Mouse (Mus musculus) heart, postnatal 4 days (tissue): ENCODE results near the gene Bhlhe23. TPM values are rescaled to one million over a fixed set of nuclear protein-coding genes. Genes with fewer than 3 reads are reported as not detected.

Experiments
- DNase-seq: peaks from one replicate; pipeline ENCODE4 v3.0.0; 2021
- total RNA-seq, 2 experiments: library from RNA; stranded (reverse); gene quantifications; 2 replicates each; pipeline ENCODE4 v1.2.3; 2021

The Bhlhe23 gene
- not detected for total RNA-seq

DNA sequence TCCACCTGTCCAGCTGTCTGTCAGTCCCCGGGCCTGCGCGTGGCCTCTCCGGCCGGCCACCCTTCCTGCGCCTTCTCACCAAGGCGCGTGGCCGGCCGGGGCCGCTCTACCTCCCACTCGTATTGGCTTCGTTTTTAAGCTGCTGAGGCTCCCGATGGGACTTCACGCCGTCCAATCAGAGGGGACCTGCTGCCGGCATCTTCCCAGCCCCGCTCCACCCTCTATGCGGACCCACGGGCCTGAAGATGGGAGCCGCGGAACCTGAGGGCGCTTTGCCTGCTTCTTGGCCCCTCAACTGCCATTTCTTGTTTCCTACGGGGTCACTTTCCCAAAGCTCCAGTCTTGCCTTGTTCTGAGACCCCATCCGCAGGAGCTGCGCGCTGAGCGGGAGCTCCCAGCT lies at the start of gene Bhlhe23:
Gene Bhlhe23 (minus strand): TSS at position 108 of the 400 bp plus-strand sequence.
- no peak for DNase-seq

DNA sequence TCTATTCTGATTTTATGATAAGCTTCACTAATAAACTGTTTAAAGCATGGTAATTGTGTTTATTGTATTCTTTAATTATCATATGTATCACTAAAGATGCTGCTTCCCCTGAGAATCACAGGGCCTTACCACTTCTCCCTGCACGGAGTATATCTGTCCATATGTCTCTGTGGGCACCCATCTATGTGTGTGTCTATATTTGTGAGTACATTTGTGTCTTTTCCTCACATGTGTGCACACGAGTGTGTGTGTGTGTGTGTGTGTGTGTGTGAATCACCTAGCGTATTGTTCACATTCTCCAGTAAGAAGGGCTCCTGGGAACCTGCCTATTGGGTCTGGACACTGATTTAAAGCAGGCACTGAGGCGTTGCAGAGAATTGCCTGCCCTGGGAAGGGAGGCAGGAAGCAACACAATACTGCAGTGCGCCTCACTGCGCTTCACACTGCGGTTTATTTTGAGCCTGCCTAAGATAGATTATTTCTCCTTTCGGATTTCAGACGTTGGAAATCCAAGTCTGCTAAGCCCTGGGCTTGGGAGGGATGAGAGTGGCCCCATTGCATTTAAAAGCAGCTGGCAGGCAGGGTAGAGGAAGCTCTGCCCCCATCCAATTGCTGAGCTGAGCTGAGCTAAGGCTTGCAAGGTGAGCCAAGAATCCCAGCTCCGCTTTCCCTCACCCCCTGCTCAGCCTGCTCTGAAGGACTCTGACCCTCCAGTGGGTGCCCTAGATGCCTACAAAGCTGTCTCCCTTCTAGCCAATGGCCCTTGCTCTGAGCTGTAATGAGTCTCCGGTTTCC lies 48.6 kb upstream of the Bhlhe23 start:
- no peak for DNase-seq

DNA sequence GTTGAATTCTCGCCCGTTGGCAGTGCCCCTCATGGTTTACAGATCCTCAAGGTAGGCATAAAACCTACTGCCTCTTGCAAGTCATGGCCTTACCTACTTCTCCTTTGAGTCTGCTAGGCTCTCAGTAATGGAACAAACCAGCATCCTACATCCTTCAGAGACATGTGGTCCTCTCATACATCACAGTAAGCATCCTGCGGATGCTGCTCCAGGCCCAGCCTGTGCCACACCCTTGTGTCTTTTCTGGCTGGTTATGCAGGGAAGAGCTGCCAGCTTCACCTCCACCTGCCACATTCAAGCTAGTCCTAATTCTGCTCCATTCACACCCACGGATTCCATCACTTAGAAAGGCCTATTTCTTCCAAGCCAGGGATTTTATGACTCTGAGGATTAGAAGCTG lies 48.0 kb upstream of the Bhlhe23 start:
- DNase-seq, result no peak

DNA sequence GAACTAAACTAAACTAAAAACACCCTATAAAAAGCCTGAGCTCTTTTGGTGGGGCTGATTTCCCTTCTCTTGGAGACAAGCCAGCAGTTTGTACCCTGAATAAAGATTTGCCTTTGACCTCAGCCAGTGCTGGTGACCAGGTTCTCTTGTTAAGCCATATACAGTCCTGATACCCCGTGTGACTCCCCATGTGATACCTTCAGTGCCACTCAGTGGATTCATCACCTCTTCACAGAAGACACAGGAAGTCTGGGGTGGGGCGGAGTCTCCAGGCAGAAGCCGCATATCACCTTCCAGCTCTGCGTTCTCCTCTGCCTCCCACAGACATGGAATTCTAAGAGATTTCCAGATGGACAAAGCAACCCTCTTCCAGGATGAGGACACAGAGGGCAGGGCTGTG lies 47.4 kb upstream of the Bhlhe23 start:
- no peak for DNase-seq

DNA sequence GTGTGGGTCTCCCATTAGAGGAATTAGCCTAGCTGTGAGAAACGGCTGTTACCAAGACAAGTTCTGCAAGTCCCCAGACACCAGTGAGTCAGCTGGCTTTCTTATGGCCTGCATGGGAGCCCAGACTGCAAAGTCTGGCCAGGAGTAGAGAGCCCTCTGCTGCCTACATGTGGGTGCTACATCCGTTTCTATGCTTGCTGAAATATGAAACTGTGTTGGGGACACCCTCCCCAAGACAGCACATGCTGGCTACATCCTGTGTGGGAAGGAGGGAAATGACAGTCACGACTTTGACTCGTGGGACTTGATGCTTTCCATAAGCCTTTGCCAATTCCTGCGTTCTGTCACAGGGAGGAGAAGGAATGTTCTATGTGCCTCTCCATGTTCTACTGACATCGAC lies 45.8 kb upstream of the Bhlhe23 start:
- peak; percentile 58 for DNase-seq

DNA sequence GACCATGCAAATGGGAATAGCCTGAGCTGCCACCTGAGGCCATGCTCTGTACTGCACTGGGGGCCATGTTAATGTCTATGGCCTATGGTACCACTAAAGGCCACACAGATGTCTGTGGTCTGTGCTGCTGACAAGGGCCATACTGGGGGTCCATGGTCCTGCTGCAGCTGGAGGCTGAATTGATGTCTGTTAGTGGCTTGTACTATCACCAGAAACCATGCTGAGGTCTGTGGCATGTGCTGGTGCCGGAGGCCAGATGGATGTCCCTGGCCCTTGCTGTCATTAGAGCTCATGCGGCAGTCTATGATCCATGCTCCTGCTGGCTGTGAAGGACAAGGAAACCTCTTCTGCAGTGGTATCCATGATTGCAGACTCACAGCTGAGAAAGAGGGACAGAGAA lies 42.8 kb upstream of the Bhlhe23 start:
- no peak for DNase-seq

DNA sequence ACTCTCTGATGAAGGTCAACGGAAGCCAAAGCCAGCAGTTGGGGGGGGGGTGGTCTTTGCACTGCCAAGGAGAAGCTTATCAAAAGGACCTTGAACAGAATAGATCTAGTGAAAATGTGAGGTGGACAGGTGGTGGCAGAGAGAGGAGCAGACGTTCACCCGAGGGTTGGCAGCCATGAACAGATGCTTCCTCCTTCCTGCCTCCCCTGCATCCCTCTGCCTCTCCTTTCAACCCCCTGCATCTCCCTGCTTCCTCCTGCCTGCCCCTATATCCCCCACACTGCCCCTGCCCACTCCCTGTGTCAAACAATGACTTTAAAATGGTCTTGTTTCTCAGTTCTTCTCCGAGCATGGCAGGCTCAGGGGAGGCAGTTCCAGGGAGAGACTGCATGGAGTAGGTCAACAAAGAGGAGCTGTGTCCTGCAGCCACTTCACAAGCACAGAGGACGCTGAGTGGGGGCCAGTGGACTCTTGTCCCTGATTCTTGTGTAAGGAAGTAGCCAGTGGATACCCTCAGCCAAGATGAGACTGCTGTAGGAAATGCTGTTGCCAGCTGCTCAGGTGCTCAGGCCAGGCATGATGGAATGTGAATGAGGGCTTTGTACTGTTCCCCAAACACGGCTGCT lies 39.9 kb upstream of the Bhlhe23 start:
- DNase-seq, result no peak

DNA sequence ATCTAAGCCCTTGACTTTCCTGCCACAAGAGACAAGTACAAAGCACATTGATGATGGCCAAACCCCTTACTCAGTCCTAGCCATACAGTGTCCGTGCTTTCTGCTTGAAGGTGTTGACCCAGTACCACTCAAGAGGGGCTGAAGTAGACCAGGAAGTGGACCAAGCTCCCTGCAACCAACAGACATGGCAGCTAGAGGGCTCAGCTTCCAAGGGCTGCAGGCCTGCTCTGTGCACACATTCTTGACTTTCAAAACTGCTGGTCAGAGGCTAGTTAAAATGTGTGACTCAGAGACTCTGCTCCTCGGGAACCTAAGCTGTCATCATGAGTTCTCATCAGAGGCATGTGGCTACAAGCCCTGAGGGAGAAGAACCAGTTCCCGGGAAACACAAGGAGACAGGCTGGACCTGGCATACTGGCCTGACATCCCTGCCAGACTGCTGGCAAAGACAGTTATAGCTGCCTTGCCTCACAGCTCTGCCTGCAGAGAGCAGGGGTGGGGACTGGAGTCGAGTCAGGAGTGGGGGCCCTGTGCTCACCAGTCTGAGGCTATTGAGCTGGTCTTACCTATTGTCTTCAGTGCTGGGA lies 37.4 kb upstream of the Bhlhe23 start:
- no peak for DNase-seq

DNA sequence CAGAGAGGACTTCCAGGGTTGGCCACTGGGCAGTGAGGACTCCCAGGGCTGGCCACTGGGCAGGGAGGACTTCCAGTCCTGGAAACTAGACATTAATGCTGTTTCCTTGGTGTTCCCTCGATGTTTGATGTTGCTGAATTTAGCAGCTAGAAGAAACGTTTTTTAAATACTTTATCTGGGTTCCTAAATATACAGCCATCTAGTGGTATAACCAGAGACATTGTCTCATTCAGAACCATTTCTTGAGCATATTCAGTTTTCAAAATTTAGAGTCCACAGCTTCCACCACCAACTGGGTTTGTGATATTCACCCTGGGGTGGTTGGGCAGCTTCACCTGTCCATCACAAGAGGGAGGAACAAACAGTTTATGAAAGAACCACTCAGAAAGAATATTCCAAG lies 34.3 kb upstream of the Bhlhe23 start:
- DNase-seq, result no peak

DNA sequence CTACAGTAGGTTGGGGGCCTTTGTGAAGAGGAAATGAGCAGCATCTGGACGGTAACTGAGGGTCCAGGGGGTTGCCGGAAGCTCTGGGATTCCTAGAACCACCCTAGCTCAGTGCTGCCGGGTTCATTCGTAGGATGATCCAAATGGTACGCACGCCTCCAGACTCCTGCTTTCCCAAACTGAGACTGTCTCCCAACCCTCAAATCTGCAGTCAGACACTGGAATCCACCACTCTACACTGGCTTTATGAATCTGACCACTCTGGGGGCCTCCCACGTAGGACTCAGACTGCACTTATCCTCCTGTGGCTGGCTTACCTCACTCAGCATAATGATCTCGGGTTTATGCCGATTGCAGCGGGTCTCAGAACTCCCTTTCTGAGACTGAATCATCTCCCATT lies 32.8 kb upstream of the Bhlhe23 start:
- DNase-seq, result no peak

DNA sequence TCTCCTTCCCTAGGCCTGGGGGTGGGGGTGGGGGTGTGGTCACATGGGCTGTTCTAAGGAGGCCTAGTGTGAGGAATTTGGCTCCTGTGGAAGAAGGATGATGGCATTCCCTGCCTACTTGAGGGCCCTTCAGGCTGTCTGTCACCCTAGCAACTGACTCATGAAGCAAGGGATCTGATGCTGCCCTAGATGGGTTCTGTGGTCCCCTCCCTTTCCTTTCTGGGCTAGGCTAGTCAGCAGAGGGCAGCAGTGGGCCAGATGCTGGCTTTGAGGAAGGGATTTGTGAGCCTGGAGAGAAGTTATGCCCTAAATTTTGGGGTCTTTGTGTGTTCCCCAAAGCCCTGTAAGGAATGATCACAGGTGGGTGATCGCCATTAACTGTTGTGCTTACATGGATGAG lies 29.3 kb upstream of the Bhlhe23 start:
- peak; percentile 50 for DNase-seq

DNA sequence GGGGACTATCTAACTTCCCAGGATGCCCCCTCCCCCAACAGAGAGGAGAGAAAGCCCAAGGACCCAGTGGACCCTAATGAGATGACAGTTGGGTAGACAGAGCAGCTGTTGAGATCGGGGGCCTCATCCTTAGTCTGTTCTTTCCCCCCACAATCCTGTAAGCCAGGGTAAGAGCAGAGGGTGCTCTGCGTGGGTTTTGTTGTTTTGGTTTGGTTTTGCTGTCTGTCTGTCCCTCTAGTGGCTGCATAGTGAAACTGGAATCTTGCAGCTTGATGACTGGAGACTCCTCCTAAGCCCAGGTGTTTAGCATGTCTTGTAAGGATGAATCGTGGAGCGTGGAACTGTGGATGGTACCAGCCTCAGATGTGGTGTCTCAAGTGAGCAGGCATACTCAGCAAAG lies 19.3 kb upstream of the Bhlhe23 start:
- no peak for DNase-seq

DNA sequence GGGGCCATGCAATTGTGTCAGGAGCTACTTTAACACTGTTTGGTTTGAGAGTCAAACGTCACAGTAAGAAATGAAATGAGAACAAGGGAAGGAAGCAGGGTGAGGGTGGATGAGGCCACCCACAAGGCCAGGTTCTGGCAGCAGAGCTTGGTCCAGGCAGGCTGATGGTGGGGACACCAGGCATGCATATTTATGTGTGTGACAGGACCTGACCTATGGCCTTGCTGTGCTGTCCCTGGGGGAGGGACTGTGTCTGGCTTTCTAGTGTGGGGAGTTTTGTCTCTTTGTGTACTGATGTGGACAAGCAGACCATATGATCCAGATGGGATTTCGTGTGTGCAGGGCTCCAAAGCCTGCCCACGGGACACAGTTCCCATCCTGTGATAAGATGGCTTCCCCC lies 18.9 kb upstream of the Bhlhe23 start:
- no peak for DNase-seq

DNA sequence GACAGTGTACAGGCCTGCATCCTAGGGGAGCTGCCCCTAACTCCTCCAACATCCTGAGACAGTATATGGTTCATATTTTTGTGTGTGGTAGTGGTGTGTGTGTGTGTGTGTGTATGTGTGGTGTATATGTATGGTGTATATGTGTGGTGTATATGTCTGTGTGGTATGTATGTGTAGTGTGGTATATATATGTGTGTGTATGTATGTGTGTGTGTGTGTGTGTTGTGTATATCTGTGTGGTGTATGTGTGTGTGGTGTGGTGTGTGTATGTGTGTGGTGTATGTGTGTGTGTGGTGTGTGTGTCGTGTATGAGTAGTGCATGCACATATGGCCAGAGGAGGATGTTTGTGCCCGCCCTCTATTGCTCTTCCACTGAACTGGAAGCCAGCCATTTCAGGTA lies 17.7 kb upstream of the Bhlhe23 start:
- no peak for DNase-seq

DNA sequence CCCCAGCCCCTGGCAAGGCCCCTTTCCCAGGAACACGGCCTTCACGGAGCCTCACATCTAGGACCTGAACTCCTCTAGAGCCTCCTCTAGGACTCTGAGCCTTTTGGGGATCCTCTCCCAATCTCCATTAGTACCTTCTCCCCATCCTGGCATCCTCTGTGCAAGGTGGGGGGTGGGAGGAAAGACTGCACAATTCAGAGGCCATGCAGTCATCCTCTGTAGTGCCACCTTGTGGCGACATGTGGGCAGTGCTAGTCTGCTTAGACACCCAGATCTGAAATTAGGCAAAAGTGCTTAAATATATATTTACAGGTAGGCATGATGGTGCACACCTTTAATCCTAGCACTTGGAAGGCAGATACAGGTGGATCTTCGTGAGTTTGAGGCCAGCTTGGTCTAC lies 15.0 kb upstream of the Bhlhe23 start:
- peak; percentile 62 for DNase-seq

DNA sequence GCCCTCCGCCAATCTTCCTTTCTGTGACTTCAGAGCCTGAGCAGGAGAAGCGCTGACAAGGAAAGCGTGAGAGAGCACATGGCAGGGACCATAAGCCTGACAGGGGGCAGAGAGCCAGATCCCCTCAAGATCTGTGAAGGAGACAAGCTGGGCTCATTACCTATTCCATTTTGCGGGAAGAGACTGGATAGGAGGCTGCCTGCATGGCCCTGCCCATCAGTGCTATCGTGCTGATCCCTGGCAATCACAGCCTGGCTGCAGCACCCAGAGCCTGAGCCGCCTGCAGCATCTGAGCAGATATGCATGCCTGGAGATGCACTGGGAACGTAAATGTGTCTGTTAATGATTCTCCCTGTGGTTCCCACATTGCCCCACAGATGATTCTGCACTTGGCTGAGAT lies 12.1 kb upstream of the Bhlhe23 start:
- peak; percentile 10 for DNase-seq

DNA sequence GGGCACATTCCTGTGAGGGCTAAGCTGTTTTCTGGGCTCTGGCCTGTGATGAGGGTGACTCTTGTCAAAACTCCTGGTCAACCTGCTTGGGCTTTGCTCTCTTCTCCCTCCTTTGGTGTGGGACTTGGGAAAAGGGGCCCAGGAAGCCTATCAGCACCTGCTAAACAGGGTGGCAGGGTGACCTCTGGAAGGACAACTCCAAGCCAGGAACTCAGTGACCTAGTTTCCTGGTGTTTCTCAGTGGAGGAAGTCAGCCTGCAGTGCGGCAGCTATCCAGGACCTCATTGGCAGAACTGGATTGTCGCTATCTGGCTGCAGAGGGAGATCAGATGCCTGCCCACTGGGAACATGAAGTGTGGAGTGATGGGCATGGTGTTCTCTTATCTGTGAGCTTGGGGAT lies 11.7 kb upstream of the Bhlhe23 start:
- peak; percentile 37 for DNase-seq

DNA sequence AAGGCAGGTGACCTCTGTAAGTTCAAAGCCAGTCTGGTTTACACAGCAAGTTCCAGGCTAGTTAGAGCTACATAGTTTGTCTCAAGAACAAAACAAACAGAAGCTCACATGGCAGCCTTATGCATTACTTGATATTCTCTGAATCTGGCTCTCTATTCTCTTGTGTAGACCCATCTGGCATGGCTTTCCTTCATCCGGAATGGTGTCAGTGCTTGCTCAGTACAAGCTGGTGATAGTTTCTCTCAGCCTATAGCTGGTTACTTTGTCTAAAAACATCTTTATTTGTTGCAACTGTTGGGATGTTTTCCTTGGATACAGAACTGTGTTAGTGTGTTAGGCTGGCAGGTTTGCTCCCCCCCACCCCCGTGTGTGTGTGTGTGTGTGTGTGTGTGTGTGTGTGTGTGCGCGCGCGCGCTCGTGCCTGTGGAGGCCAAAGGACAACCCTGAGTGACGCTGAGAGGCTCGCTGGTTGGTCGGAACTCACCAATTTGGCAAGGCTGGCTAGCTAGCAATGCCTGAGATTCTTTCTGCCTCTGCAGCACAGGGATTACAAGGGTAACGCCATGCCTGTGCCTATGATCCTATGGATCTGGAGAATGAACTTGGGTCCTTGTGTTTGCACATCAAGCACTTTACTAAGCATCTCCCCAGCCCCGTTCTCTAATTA lies 11.0 kb upstream of the Bhlhe23 start:
- peak; percentile 12 for DNase-seq

DNA sequence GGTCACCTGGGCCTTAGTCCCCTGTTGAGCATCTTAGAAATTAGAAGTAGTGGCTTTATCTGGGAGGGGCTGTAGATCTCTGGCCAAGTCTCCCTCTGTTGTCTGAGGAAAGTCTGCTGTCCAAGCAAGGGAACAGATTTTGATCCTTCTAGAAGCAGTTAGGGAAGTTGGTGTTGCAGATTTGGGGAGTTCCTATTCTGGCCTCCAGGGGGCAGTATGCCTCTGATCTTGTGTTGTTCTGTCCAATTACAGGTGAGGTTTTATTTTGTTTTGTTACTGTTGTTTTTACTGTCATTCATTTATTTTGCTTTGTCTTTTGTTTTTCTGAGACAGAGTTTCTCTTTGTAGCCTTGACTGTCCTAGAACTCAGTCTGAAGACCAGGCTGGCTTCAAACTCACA lies 10.0 kb upstream of the Bhlhe23 start:
- peak; percentile 51 for DNase-seq

DNA sequence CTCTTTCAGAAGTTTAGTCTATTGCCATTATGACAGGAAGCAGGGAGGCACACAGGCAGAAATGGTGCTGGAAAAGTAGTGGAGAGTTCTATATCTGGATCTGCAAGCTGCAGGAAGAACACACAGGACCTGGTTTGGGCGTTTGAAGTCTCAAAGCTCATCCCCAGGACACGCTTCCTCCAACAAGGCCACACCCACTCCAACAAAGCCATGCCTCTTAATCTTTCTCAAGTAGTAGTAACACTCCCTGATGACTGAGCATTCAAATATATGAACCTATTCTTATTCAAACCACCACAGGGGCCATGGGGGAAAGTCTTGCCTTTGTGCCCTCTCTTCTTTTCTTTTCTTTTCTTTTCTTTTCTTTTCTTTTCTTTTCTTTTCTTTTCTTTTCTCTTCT lies 3.6 kb upstream of the Bhlhe23 start:
- no peak for DNase-seq

DNA sequence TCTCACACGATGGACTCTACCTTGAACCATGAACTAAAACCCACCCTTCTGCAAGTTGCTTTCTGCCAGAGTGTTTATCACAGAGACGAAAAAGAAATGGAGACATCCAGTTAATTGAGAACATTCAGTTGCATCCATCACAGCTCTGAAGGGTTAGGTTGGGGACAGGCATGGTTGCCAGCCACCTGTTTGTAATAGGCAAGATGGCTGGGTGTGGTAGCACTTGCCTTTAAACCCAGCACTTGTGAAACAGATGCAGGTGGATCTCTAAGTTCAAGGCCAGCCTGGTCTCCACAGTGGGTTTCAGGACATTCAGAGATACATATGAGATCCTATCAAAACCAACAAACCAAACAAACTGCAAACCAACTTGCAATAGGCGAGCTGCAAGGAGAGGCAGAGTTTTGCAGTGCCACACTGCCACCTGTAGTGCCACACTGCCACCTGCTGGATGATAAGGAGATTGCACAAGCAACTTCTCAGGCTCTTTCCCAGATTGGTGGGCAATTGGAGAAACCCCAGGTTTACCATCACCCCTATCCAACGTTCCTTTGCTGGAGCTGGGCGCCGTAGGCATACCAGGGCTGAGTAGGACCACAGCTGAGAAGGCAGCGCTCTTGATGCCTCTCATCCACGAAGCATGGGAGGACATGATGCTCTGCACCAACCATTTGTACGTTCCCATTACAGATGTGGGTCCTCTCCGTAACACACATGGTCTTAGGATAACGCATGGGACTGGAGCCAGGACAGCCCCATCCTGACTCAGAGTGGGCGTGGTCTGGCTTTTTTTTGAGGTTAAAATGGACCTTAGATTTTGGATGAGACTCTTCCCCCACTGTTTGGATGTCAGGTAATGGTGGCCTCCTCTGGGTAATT lies 2.8 kb upstream of the Bhlhe23 start:
- DNase-seq, result peak; percentile 66

DNA sequence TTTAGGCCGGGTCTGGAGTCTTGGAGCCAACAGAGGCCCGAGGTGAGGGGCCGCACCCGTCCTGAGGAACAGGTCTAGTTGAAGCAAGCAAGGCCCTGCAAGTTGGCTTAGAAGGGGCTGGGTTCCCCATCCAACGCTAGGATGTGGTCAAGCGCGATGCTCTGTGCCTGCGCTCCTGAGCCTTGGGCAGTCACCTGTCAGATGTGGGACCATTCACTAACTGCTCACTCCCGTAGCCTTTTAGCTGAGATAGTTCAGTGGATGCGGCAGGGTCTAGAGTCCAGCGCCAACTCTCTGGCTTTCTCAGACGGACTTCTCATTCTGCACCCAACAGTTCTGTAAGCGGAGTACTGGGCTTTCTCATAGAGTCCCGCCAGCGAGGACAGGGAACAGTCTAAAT lies 1.1 kb downstream of the Bhlhe23 start:
- no peak for DNase-seq
